Mouse (Mus musculus) c-Kit-positive CD71-positive TER-119-positive erythroid progenitor cells, embryonic 14.5 days (primary cell): ENCODE results near the gene Trappc6b.
"Not testable (repeated sequence)": the region's sequence is repeated elsewhere in the genome, so short reads cannot be mapped to it uniquely, and the experiment has no call there.

ENCODE experiments used
- DNase-seq: peaks from one replicate; pipeline ENCODE4 v3.0.0-alpha.2; 2013; ENCODE audit warnings: low spot score

Trappc6b gene

DNA sequence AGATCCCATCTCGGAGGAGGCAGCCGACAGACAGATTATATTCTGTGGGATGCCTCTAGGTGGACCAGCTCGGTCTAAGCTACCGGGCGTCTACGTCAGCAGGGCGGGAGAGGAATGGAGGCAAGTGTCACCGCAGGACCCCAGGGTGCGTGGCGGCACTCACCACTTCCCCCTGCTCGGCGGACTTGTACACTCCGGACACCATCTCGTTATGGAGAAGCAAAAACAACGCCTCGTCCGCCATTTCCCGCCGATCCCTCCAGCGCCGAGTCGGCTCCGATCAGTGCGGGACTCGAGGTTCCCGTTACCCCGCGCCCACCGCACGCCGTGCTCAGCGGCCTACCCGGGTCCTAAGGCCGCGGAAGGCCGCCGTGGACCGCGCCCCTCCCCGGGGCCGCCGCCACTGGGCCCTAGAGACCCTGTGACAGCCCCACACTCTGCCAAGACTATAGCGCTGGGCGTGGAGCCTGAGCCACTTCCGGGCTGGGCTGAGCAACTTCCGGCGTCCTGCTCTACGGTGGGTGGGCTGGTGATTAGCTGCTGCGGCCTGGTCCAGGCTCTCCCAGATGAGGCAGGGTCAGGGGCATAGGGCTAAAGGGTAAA, at the start of gene Trappc6b:
Gene Trappc6b, minus strand, starts transcription at position 480 of the 603 bp plus-strand sequence.
- peak; percentile 64 for DNase-seq

DNA sequence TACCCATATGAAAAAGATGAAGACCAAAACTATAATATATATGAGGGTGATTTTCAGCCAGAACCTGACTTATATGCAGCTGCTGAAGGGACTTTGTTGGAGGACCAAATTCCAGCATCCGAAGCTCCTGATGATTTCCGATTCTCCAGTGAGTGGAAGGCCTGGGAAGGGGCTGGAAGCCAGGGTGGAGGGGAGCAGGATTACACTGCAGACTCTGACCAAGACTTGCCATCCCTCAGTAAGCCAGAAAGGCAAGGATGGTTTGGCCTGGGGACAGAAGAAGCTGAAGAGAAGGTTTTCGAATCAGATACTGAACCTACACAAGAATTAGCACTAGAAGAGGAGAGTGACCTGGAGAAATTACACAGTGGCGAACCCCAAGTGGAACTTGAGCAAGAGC, 46.7 kb upstream of the Trappc6b start:
- no peak for DNase-seq

- DNase-seq: no peak
These were observed 45.2 kb upstream of the Trappc6b start for GRCm38 (mm10) chr12:59106491-59106890.

DNA sequence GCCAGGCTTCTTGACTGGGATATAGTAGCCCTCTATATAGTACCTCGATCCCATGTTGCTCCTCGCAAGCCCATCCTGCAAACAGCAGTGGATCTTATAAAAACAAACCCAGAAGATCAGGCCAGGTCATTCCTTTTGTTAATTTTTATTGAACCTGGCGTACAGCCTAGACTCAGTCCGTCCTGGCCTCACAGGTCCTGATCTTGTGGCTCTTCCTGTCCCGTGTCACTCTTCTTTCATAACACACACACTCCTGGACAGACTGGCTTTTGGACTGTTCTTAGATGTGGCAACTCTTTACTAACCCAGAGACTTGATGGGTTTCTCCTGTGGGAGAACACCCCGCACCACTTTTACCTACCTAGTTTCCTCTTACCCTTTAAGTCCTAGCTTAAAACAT, 44.6 kb upstream of the Trappc6b start:
- DNase-seq: no peak

DNA sequence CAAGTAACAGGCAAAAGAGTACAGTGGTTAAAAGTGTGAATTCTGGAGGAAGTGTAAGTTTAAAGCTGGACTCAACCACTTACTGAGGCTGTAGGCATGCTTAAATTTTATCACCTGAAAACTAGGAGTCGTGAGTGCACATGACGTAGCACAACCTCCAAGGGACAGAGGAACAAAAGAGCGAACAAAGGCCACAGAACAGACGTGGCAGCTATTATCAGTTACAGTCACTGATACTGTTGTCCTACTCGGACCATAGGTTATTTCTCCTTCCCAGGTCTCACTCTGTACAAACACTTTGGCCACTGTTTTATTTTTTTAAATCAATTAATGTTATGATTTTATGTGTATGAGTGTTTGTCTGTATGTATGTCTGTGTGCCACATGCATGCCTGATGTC, 43.5 kb upstream of the Trappc6b start:
- no peak for DNase-seq

DNA sequence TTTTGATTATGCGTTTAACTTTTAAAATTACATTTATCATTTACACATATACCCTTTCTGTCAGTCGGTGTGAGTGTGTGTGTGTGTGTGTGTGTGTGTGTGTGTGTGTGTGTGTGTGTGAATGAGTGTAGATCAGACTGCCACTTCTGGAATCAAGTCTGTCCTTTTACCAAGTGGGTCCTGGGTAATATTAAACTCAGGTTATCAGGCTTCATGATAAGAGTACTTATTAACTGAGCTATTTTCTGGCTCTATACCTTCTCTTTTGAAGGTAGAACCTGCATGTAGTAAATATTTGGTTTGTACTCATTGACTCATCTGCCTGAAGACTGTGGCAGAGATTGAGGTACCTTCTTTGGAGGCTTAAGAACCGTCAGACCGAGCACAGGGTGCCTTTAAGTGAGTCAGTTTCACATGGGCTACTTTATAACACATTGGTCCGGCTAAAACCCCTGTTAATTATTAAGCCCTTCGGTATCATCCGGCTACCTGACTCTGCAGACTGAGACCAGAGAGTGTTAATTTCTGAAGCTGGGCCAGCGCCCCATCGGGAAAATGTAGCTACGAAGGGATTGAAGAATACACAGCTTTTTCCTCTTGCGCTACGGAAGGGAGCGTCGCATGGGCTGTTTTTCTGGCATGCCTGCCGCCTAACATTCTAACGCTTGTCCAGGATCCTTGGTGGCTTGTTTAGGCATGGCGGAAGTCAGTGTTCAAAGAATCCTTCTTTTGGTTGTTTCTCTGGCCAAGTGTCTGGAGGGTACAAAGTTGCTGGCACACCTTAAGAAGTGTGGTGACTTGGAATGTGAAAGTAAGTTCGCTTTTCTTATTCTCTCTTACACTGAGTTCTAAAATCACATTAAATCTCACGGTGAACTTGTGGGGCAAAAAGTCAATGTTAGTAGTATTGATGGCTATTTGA, 34.1 kb upstream of the Trappc6b start, which contains the start of gene Mia2:
Gene Mia2, plus strand, starts transcription at position 696 of the 922 bp plus-strand sequence.
- no peak for DNase-seq

GRCm38 (mm10) chr12:59093543-59093942, 32.3 kb upstream of the Trappc6b start:
- DNase-seq: no peak

DNA sequence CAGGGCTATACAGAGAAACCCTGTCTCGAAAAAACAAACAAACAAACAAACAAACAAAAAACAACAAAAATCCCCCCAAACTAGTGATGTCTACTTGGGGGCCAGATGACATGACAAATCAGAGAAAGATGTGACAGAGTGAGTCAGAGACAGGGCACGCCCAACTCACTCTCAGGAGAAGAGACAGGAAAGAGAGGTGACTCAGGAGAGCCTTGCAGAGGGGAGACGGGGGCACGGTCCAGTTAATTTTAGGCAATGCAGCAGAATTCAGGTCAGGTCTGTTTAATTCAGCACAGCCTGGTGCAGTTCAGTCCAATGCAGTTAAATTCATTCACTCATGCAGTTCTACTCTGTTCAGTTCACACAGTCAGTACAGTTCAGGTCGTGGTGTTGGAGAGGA, 24.9 kb upstream of the Trappc6b start:
- no peak for DNase-seq

- no peak for DNase-seq
These were observed 23.2 kb upstream of the Trappc6b start for GRCm38 (mm10) chr12:59084446-59084845.

- no peak for DNase-seq
These were observed 19.2 kb upstream of the Trappc6b start for GRCm38 (mm10) chr12:59080461-59080860.

DNA sequence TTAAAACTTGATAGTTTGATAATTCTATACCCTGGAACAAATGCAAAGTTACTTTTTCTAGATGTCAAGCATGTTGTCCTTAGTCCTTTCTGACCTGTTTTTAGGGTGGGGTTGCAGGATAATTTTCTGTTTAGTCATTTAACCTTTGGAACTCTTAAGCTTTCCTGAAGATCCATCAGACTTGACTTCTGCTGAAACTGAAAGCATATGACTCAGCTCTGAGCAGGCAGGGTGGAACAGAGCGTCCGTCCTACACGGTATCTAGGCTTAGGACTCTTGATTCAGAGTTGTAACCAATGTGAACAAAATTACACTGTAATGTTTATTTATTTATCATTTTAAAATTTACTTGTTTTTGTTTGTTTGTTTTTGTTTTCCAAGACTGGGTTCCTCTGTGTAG, 16.6 kb upstream of the Trappc6b start:
- no peak for DNase-seq

DNA sequence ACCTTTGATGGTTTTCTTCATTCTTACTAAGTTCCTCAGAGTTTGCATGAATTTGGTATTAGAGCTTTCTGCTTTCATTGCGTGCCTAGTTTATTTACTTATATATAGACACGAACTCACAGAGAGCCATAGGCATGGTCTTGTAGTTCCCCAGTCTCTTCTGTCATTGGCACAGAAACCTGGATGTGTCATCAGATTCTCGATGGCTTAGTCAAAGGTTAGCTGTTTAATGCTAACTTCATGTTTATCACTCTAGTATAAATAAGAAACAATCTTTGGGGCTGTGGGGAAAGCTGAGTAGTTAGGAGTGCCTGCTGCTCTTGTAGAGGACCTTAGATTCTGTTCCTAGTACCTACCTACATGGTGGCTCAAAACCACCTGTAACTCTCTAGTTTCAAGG, 15.7 kb upstream of the Trappc6b start:
- no peak for DNase-seq

- no peak for DNase-seq
These were observed 12.8 kb upstream of the Trappc6b start for GRCm38 (mm10) chr12:59074052-59074451.

DNA sequence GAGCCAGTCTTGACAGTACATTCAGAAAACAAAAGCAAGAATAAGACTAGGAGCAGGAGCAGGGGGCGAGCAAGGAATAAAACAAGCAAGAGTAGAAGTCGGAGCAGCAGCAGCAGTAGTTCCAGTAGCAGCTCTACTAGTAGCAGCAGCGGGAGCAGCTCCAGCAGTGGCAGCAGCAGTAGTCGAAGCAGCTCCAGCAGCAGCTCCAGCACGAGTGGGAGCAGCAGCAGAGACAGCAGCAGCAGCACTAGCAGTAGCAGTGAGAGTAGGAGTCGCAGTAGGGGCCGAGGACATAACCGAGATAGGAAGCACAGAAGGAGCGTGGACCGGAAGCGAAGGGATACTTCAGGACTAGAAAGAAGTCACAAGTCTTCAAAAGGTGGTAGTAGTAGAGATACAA, 11.0 kb upstream of the Trappc6b start:
- no peak for DNase-seq

DNA sequence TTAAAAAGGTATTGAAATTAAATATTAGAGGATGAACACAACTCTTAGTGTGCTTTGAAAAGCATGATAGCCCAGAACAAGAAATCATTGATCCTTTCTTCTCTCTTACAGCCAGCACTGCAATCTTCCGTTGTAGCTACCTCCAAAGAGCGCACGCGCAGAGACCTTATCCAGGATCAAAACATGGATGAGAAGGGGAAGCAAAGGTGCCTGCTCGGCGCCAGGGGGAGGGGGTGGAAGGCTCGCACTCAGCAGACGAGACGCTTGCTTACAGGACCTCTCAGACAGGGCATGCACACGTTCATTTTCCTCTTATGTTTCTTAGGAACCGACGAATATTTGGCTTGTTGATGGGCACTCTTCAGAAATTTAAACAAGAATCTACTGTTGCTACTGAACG, 7.5 kb upstream of the Trappc6b start:
- no peak for DNase-seq

GRCm38 (mm10) chr12:59067095-59067494, 5.8 kb upstream of the Trappc6b start:
- DNase-seq: no peak

DNA sequence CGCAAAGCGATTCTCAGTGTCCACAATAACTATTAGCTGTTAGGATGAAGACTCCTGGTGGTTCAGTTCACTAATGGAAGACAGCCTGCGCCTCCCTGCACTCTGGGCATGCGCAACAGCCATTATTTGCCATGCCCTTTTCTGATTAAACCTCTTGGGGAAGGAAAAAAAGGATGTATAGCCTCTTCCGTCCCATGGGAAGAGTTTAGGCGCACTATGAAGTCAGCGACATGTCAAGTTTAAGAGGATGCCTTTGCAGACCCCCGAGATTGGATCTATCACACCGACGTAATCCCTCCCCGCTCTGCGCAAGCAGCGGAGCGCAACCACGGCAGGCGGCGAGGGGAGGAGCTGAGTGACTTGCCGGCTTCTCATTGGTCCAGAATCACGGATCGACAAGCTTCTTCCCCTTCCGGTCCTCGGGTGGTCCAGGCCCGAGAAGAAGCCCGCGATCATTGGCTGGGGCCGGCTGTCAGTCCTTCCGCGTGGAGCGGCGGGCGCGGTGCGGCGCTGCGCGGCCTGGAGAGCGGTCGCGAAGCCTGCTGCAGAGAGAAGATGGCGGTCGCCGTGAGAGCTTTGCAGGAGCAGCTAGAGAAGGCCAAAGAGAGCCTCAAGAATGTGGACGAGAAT, 5.3 kb upstream of the Trappc6b start, which contains the start of gene Pnn:
Gene Pnn, plus strand, starts transcription at position 437 of the 630 bp plus-strand sequence.
- DNase-seq: peak; percentile 95

GRCm38 (mm10) chr12:59065776-59066175, 4.5 kb upstream of the Trappc6b start:
- peak; percentile 26 for DNase-seq

GRCm38 (mm10) chr12:59064837-59065236, 3.6 kb upstream of the Trappc6b start:
- DNase-seq: no peak

GRCm38 (mm10) chr12:59060322-59060721, 950 bp downstream of the Trappc6b start:
- DNase-seq: no peak

- DNase-seq: not testable (repeated sequence)
These were observed 3.0 kb downstream of the Trappc6b start for GRCm38 (mm10) chr12:59058242-59058641.

DNA sequence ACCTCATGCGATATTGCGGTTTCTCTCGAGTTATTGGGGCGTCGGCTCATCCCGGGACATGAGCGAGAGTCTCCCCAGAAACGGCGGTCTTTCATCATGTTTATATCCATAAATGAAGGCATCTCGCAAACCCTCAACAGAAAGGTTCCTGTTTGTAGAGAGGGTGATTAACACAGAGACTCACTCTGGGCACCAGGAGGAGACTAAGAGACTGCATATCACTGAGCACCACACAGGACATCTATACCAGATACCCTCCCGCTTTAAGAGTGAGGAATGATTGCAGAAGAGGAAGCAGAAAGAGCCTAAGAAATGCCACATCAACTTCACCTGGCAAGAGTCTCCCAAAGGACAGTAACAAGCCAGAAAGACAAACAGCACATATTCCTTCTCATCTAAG, 5.0 kb downstream of the Trappc6b start:
- no peak for DNase-seq
